Mouse (Mus musculus): Measurements from ENCODE around the gene Zdhhc19. TPM values are rescaled to one million over a fixed set of nuclear protein-coding genes. Genes with fewer than 3 reads are reported as not detected.

The Zdhhc19 gene
- not detected for polyA plus RNA-seq (2017; shearing (Covaris generic))

DNA sequence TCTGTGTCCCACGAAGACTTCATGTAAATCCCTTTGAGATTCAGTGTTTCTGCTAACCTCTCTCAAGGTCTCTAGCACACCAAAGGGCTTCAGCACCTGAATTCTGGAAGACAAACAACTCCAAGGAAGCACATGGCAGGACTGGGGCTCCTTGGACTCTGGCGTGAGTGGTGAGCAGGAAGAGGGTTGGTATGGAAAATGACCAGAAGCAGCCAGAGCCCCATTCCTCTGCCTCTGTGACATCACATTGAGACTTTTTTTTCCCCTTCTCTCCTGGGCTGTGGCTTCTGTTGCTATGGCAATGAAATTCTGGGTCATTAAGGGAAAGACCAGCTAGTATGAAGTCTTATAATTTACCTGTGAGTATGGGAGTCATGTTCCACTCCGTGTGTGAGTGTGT, at the start of gene Zdhhc19:
Gene Zdhhc19 (plus strand): TSS at position 301 of the 400 bp plus-strand sequence.

DNA sequence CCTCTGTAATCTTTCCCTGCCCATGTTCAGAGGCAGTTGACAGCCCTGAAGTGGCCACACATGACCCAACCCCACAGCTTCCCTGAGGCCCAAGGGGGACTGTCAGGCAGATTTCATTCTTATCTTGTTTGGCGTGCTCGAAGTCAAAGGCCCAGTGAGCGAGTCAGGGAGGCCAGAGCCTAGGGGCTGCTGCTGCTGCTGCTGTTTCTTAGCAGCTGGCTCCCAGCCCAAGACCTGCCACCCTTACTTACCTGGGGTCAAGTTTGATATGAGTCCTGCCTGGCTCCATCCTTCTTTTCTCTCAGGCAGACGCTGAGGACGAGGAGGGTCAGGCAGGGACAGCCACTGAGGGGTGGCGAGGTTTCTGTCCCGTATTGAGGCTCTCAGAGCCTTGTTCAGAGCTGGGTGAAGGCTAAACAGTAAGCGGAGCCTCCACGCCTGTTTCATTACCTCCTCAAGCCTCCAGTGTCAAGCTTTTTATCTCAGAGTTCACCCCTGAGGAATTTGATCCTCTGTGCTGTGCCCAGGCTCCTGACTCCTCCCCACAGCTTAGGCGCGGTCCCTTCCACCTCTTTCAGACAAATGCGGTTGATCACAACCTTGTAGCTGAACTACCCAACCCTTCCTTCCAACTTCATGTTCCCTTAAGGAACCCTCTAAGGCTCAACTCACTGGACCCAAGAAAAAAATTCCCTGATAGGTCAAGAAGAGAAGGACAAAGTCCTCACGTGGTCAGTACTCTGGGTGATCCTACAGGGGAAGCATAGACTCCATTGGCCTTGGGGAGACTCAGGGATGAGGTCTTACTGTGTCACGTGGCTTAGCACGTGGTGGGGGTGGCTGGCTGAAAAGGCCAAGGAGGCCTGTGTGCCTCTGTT, 8.6 kb upstream of the Zdhhc19 start, which contains the start of gene Slc51a:
Gene Slc51a (minus strand): TSS at position 646 of the 878 bp plus-strand sequence.

DNA sequence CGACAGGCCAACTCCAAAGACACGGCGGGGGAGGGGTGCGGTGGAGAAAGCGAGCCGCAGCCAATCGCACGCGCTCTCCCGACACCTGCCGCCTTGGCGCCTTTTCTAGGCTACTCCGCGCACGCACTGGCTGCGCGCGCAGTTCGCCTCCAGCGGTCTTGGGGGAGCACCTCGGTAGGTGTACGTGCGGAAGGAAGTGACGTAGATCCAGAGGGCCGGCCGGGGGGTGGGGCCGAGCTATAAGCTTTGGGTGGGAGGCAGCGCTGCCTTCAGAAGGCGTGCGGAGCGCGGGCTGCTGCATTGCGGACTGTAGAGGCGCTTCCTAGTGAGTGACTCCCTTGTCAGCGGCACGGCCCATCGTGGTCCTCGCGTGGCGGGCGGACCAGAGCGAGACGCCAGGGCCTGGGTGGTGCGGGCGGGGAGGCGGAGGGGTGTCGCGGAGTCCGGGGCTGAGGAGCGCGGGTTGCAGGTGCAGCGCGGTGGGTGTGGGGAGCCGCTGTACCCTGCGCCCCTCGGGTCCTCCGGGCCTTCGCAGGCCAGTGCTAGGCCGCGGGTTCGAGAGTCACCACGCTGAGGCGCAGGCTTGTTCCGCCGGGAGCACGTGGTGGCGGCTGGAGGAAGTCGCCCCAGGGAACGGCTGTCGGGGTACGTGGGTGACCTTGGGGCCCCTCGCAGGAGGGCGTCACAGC, 112.8 kb downstream of the Zdhhc19 start, which contains the start of gene Tfrc:
Gene Tfrc (plus strand): TSS at position 209 of the 689 bp plus-strand sequence.

Other genes with a start within 250 kb of the Zdhhc19 start
- 15.2 TPM for gene Fbxo45, start 249.1 kb upstream of the Zdhhc19 start, polyA plus RNA-seq (2017; shearing (Covaris generic))
- 20.8 TPM for gene Wdr53, start 249.0 kb upstream of the Zdhhc19 start, polyA plus RNA-seq (2017; shearing (Covaris generic))
- not detected for gene Smco1, start 224.8 kb upstream of the Zdhhc19 start, polyA plus RNA-seq (2017; shearing (Covaris generic))
- 23.2 TPM for gene Rnf168, start 218.8 kb upstream of the Zdhhc19 start, polyA plus RNA-seq (2017; shearing (Covaris generic))
- 24.5 TPM for gene Ubxn7, start 164.0 kb upstream of the Zdhhc19 start, polyA plus RNA-seq (2017; shearing (Covaris generic))
- gene Tm4sf19, start 95.8 kb upstream of the Zdhhc19 start, polyA plus RNA-seq (2017; shearing (Covaris generic)) = not detected
- gene Tctex1d2, start 76.6 kb upstream of the Zdhhc19 start, polyA plus RNA-seq (2017; shearing (Covaris generic)) = 2.2 TPM
- 10.5 TPM for gene Pcyt1a, start 65.3 kb upstream of the Zdhhc19 start, polyA plus RNA-seq (2017; shearing (Covaris generic))
- gene Slc51a, start 8.4 kb upstream of the Zdhhc19 start, polyA plus RNA-seq (2017; shearing (Covaris generic)) = 0.12 TPM
- gene Tfrc, start 112.7 kb downstream of the Zdhhc19 start, polyA plus RNA-seq (2017; shearing (Covaris generic)) = 28.8 TPM
- 20.3 TPM for gene Tnk2, start 147.6 kb downstream of the Zdhhc19 start, polyA plus RNA-seq (2017; shearing (Covaris generic))
- 0.04 TPM for gene Muc4, start 239.6 kb downstream of the Zdhhc19 start, polyA plus RNA-seq (2017; shearing (Covaris generic))

Data from CD4-positive, CD25-positive, alpha-beta regulatory T cell (primary cell).